Mouse (Mus musculus): ENCODE data around the gene Srrm1. TPM values are rescaled to one million over a fixed set of nuclear protein-coding genes. Genes with fewer than 3 reads are reported as not detected.
"Not testable (repeated sequence)": the region's sequence is repeated elsewhere in the genome, so short reads cannot be mapped to it uniquely, and the experiment has no call there.

The Srrm1 gene
- total RNA-seq, 2 experiments from 2014 or later: 102 to 140 TPM

GRCm38 (mm10) chr4:135280016-135280415 lies 73.1 kb downstream of the Srrm1 start:
- DNase-seq (ENCODE audit: extremely low spot score in 1 of 2, low spot score in 1 of 2): not testable (repeated sequence)

- DNase-seq (ENCODE audit: extremely low spot score in 1 of 2, low spot score in 1 of 2): no peak
Measured at GRCm38 (mm10) chr4:135276681-135277379, 76.3 kb downstream of the Srrm1 start.

- DNase-seq (ENCODE audit: extremely low spot score in 1 of 2, low spot score in 1 of 2): no peak
Measured at GRCm38 (mm10) chr4:135274761-135275160, 78.4 kb downstream of the Srrm1 start.

- no peak for DNase-seq (ENCODE audit: extremely low spot score in 1 of 2, low spot score in 1 of 2)
Measured at GRCm38 (mm10) chr4:135273307-135273682, 79.8 kb downstream of the Srrm1 start.

- peak; percentile 79 to 86 for DNase-seq (ENCODE audit: extremely low spot score in 1 of 2, low spot score in 1 of 2)
Measured at GRCm38 (mm10) chr4:135272640-135273306, 80.3 kb downstream of the Srrm1 start, which contains the start of gene Clic4. Clic4 (minus strand) TSS chr4:135272814.

GRCm38 (mm10) chr4:135271881-135272616 lies 81.1 kb downstream of the Srrm1 start:
- DNase-seq (ENCODE audit: extremely low spot score in 1 of 2, low spot score in 1 of 2): no peak

- DNase-seq (ENCODE audit: extremely low spot score in 1 of 2, low spot score in 1 of 2): no peak
Measured at GRCm38 (mm10) chr4:135271419-135271828, 81.7 kb downstream of the Srrm1 start.

Other genes starting within 250 kb of the Srrm1 start
- gene Runx3, start 232.7 kb downstream of the Srrm1 start, total RNA-seq (2021): not detected
- gene Clic4, start 80.5 kb downstream of the Srrm1 start, total RNA-seq (2021): 10 to 100 TPM; 36.9 to 38.9 TPM
- gene Ncmap, start 44.9 kb upstream of the Srrm1 start, total RNA-seq (2021): under 1 TPM in 1 of 2 experiments, not detected in 1; 0.54 TPM
- 10 to 100 TPM; 27.8 to 29.7 TPM for gene Rcan3, start 80.5 kb upstream of the Srrm1 start, total RNA-seq (2021)
- gene Stpg1, start 141.5 kb upstream of the Srrm1 start, total RNA-seq (2021): 1 to 10 TPM; 1.5 to 2.5 TPM
- gene Nipal3, start 141.7 kb upstream of the Srrm1 start, total RNA-seq (2021): 100 to 1,000 TPM in 1 of 2 experiments, 10 to 100 TPM in 1; 88.2 to 100 TPM
- gene Grhl3, start 220.3 kb upstream of the Srrm1 start, total RNA-seq (2021): under 1 TPM; 0.75 to 0.91 TPM